Mouse (Mus musculus) forebrain, embryonic 10.5 days (tissue): ENCODE measurements at regions not wholly inside any gene's neighbourhood (a gene's known extent, or its start where the extent isn't known, plus 50 kb on each side); places are given as distances from the start of the nearest gene placed in this dataset.

Source experiments
- DNase-seq: peaks from one replicate; pipeline ENCODE4 v3.0.0-alpha.2; 2017; ENCODE audit warnings: low spot score; ENCODE audit errors: extremely low spot score
- H3K27ac ChIP-seq: fragments of 300-500 bp; sonication (generic); 2 replicates; pipeline ENCODE4 v1.5.1; 2016; ENCODE audit warnings: mild to moderate bottlenecking
- H3K27me3 ChIP-seq: fragments of 300-500 bp; sonication (generic); 2 replicates; pipeline ENCODE4 v1.6.1; 2016; ENCODE audit warnings: mild to moderate bottlenecking; ENCODE audit not compliant: poor library complexity, severe bottlenecking
- H3K36me3 ChIP-seq: fragments of 300-500 bp; sonication (generic); replicated peaks from 2 replicates; pipeline ENCODE4 v1.6.1; 2016; ENCODE audit warnings: mild to moderate bottlenecking, moderate library complexity
- H3K4me1 ChIP-seq: fragments of 300-500 bp; sonication (generic); 2 replicates; pipeline ENCODE4 v1.6.1; 2016
- H3K4me3 ChIP-seq: fragments of 300-500 bp; sonication (generic); 2 replicates; pipeline ENCODE4 v1.5.1; 2016; ENCODE audit warnings: mild to moderate bottlenecking, moderate library complexity
- H3K9me3 ChIP-seq: fragments of 300-500 bp; sonication (generic); 2 replicates; pipeline ENCODE4 v1.6.1; 2016; ENCODE audit warnings: mild to moderate bottlenecking, moderate library complexity
- WGBS: fragments of 180-500 bp; shearing (Covaris S2); methylation state at CpG from one replicate; pipeline ENCODE4 v1.1.7; 2016; 5-methylcytosine and 5-hydroxymethylcytosine counted together

- WGBS, result 76% methylated on average over 7 of the region's 7 CpGs
- no peak for DNase-seq
- Histone ChIP-seq H3K9me3 (0 out of 2 replicates have a peak, but pooled peaks cover 2% of the 10 kb centered on the region), H3K4me3 (no peak overlapping the region), H3K27ac (peak overlapping the region; percentile 13; the same call in 1 of the 2 replicates), H3K27me3 (no peaks in the 10 kb centered on the region), H3K36me3 (no peaks in the 10 kb centered on the region), H3K4me1 (peaks cover 63% of the 10 kb centered on the region)
Measured at GRCm38 (mm10) chr4:32174771-32175170, 63.8 kb upstream of the Bach2 start.

GRCm38 (mm10) chr4:32175231-32175630, 63.4 kb upstream of the Bach2 start:
- Histone ChIP-seq H3K4me3 (no peak overlapping the region), H3K27ac (peak overlapping the region; percentile 72; the same call in 1 of the 2 replicates), H3K27me3 (no peaks in the 10 kb centered on the region), H3K4me1 (peaks cover 63% of the 10 kb centered on the region), H3K9me3 (0 out of 2 replicates have a peak, but pooled peaks cover 2% of the 10 kb centered on the region), H3K36me3 (no peaks in the 10 kb centered on the region)
- no peak for DNase-seq
- 82% methylated on average over 7 of the region's 7 CpGs for WGBS

GRCm38 (mm10) chr4:32175853-32176448, 62.7 kb upstream of the Bach2 start:
- Histone ChIP-seq H3K36me3 (no peaks in the 10 kb centered on the region), H3K4me1 (peaks cover 58% of the 10 kb centered on the region), H3K9me3 (0 out of 2 replicates have a peak, but pooled peaks cover 2% of the 10 kb centered on the region), H3K27ac (peak overlapping the region; percentile 72), H3K4me3 (no peak overlapping the region), H3K27me3 (no peaks in the 10 kb centered on the region)
- 59% methylated on average over 6 of the region's 6 CpGs for WGBS
- DNase-seq, result no peak

GRCm38 (mm10) chr4:32176449-32177135, 62.0 kb upstream of the Bach2 start:
- H3K4me3 ChIP-seq, result no peak overlapping the region
- peak overlapping the region; percentile 72 for H3K27ac ChIP-seq
- no peak for DNase-seq
- H3K9me3 ChIP-seq, result 0 out of 2 replicates have a peak, but pooled peaks cover under 1% of the 10 kb centered on the region
- no peaks in the 10 kb centered on the region for H3K27me3 ChIP-seq
- no peaks in the 10 kb centered on the region for H3K36me3 ChIP-seq
- peaks cover 58% of the 10 kb centered on the region for H3K4me1 ChIP-seq
- 44% methylated on average over 4 of the region's 4 CpGs for WGBS

DNA sequence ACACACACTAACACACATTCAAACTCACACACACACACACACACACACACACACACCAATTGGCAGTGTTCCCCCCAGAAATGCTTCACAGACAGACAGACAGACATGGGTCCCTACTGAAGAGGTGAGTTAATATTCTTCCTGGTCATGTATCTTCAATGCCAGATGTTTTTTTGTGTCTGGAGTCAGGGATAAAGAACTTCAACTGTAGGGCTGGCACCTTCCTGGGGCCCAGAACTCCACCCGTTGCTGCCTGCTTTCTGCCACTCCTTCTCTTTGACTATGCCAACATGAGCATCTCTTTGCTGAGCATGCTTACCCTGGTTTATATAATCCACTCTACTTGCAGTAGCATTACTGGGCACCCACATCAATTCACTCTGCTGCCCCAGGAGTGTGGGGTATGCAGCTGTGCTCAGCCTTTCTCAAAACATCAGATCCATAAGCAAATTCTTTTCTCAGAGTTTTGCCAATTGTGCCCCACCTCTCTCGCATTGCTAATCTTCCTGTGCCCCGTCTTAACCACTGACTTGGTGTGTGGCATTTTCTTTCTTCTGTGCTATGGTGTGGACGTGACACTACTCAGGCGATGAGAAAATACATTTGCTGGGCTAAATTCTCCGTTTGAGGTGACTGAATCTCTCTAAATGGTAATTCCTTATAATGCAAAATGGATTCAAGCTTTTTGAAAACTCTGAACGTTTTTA, 60.5 kb upstream of the Bach2 start:
- peaks cover 58% of the 10 kb centered on the region for H3K4me1 ChIP-seq
- H3K36me3 ChIP-seq, result no peaks in the 10 kb centered on the region
- WGBS, result 81% methylated on average over 7 of the region's 7 CpGs
- H3K9me3 ChIP-seq, result no peaks in the 10 kb centered on the region
- DNase-seq, result no peak
- no peaks in the 10 kb centered on the region for H3K27me3 ChIP-seq
- H3K4me3 ChIP-seq, result no peak overlapping the region
- H3K27ac ChIP-seq, result no peak overlapping the region

- no peaks in the 10 kb centered on the region for H3K27me3 ChIP-seq
- H3K36me3 ChIP-seq, result no peaks in the 10 kb centered on the region
- H3K9me3 ChIP-seq, result no peaks in the 10 kb centered on the region
- H3K27ac ChIP-seq, result peak overlapping the region; percentile 60
- 63% methylated on average over 8 of the region's 8 CpGs for WGBS
- H3K4me3 ChIP-seq, result no peak overlapping the region
- no peak for DNase-seq
- peaks cover 48% of the 10 kb centered on the region for H3K4me1 ChIP-seq
Measured at GRCm38 (mm10) chr4:32179707-32180241, 58.8 kb upstream of the Bach2 start.

GRCm38 (mm10) chr4:32183791-32184190, 54.8 kb upstream of the Bach2 start:
- no peak overlapping the region for H3K4me3 ChIP-seq
- DNase-seq, result no peak
- WGBS, result 93% methylated on average over 4 of the region's 4 CpGs
- H3K9me3 ChIP-seq, result no peaks in the 10 kb centered on the region
- no peaks in the 10 kb centered on the region for H3K27me3 ChIP-seq
- H3K27ac ChIP-seq, result no peak overlapping the region
- H3K36me3 ChIP-seq, result no peaks in the 10 kb centered on the region
- H3K4me1 ChIP-seq, result peaks cover 39% of the 10 kb centered on the region

DNA sequence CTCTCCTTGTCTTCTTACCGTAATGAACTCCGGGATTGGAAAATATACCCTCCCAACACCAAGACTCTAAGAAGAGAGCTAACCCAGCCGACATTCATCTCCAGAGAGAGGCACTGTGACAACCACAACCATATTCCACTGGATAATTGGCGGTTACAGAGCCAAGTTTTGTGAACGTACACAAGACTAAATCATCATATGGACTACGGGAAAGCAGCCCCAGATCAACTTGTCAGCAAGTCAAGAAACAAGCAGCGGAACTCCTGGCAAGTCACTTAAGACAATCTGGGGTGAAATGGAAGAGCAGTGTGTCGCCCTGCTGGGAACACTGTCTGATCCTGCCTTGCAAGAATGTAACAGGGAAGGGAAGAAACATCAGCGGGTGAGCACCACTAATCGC, 52.6 kb upstream of the Bach2 start:
- DNase-seq, result no peak

DNA sequence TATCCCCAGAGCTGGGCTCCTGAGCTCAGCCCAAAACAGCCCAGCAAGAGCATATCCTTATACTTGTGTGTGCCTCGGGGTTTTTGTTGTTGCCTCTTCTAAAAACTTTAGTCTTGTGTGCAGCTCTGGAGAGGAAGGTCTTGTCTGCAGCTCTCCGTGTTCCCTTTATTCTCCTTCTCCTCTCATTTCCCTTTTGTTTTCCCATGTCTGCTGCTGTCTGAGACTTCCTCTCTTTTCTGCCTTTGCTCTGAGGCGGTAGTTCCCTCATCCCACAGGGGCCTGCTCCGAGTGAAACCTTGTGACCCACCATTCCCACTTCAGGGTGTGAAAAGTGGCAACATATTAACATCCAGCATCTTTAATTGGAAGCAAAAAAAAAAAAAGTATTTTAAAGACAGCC, 51.5 kb upstream of the Bach2 start:
- Histone ChIP-seq H3K36me3 (no peaks in the 10 kb centered on the region), H3K9me3 (no peaks in the 10 kb centered on the region), H3K4me1 (peaks cover 47% of the 10 kb centered on the region), H3K27me3 (peaks cover 8% of the 10 kb centered on the region), H3K4me3 (no peak overlapping the region), H3K27ac (peak overlapping the region; percentile 66; the same call in 1 of the 2 replicates)
- DNase-seq, result no peak
- 62% methylated on average over 4 of the region's 4 CpGs for WGBS

More for the DNA sequence above, 52.6 kb upstream of the Bach2 start:
- Histone ChIP-seq H3K36me3 (no peaks in the 10 kb centered on the region), H3K27me3 (peaks cover 5% of the 10 kb centered on the region), H3K9me3 (no peaks in the 10 kb centered on the region), H3K4me1 (peaks cover 42% of the 10 kb centered on the region), H3K4me3 (no peak overlapping the region), H3K27ac (no peak overlapping the region)
- 85% methylated on average over 10 of the region's 10 CpGs for WGBS

- Histone ChIP-seq H3K36me3 (no peaks in the 10 kb centered on the region), H3K4me1 (peaks cover 47% of the 10 kb centered on the region), H3K27ac (no peak overlapping the region; the same call in 1 of the 2 replicates), H3K4me3 (no peak overlapping the region), H3K9me3 (no peaks in the 10 kb centered on the region), H3K27me3 (peaks cover 8% of the 10 kb centered on the region)
- WGBS, result 79% methylated on average over 1 of the region's 1 CpGs
- no peak for DNase-seq
Measured at GRCm38 (mm10) chr4:32188076-32188475, 50.5 kb upstream of the Bach2 start.

- no peak for DNase-seq
- Histone ChIP-seq H3K27me3 (peaks cover 8% of the 10 kb centered on the region), H3K27ac (peak overlapping the region; percentile 8; the same call in 1 of the 2 replicates), H3K36me3 (no peaks in the 10 kb centered on the region), H3K9me3 (no peaks in the 10 kb centered on the region), H3K4me3 (no peak overlapping the region), H3K4me1 (peaks cover 47% of the 10 kb centered on the region)
- 50% methylated on average over 8 of the region's 8 CpGs for WGBS
Measured at GRCm38 (mm10) chr4:32188752-32189415, 49.7 kb upstream of the Bach2 start.
